Mouse (Mus musculus) MEL (cell line): ENCODE results near the gene Prrg2.

ENCODE experiments used
- BHLHE40 ChIP-seq: IDR thresholded peaks from 2 replicates; pipeline ENCODE4 v1.6.1; 2012; ENCODE audit warnings: low read depth, mild to moderate bottlenecking, inconsistent platforms, low read length, improper control_type of control experiment, borderline replicate concordance
- CHD2 ChIP-seq: IDR thresholded peaks from 2 replicates; pipeline ENCODE4 v1.6.1; 2011; ENCODE audit warnings: low read length, improper control_type of control experiment
- CTCF ChIP-seq, 3 experiments: IDR thresholded peaks in 2 of 3; conservative IDR thresholded peaks in 1 of 3; 2 replicates each; pipeline ENCODE4 v1.5.1; 2011 to 2012; ENCODE audit warnings: low read length in 3 of 3, low read depth in 2 of 3, mild to moderate bottlenecking in 2 of 3, improper control_type of control experiment in 1 of 3, inconsistent platforms in 1 of 3, mixed read lengths in 1 of 3, moderate library complexity in 1 of 3; ENCODE audit not compliant: control insufficient read depth in 1 of 3, insufficient read depth in 1 of 3, poor library complexity in 1 of 3, severe bottlenecking in 1 of 3
- ELF1 ChIP-seq: IDR thresholded peaks from 2 replicates; pipeline ENCODE4 v1.6.1; 2014; ENCODE audit warnings: low read depth, mild to moderate bottlenecking, inconsistent platforms, low read length, improper control_type of control experiment, moderate library complexity
- EP300 ChIP-seq, 2 experiments: IDR thresholded peaks; 2 replicates each; pipeline ENCODE4 v1.6.1; 2011; ENCODE audit warnings: improper control_type of control experiment in 2 of 2, low read length in 2 of 2, low read depth in 1 of 2, mild to moderate bottlenecking in 1 of 2
- JUND ChIP-seq: IDR thresholded peaks from 2 replicates; pipeline ENCODE4 v1.6.1; 2011; ENCODE audit warnings: low read depth, mild to moderate bottlenecking, improper control_type of control experiment, low read length
- MAFK ChIP-seq: IDR thresholded peaks from 2 replicates; pipeline ENCODE4 v1.6.1; 2011; ENCODE audit warnings: low read depth, mild to moderate bottlenecking, low read length, improper control_type of control experiment, borderline replicate concordance
- MAX ChIP-seq: IDR thresholded peaks from 2 replicates; pipeline ENCODE4 v1.6.1; 2011; ENCODE audit warnings: low read length, improper control_type of control experiment
- MXI1 ChIP-seq: IDR thresholded peaks from 2 replicates; pipeline ENCODE4 v1.6.1; 2011; ENCODE audit warnings: mild to moderate bottlenecking, low read depth, low read length, improper control_type of control experiment
- POLR2A ChIP-seq, 2 experiments: IDR thresholded peaks; 2 replicates each; pipeline ENCODE4 v1.6.1; 2011 to 2012; ENCODE audit warnings: low read length in 2 of 2, mild to moderate bottlenecking in 2 of 2, control low read depth in 1 of 2, improper control_type of control experiment in 1 of 2, low read depth in 1 of 2, moderate library complexity in 1 of 2; ENCODE audit not compliant: control insufficient read depth in 1 of 2, insufficient read depth in 1 of 2, poor library complexity in 1 of 2
- POLR2AphosphoS5 ChIP-seq: IDR thresholded peaks from 2 replicates; pipeline ENCODE4 v1.6.1; 2012; ENCODE audit warnings: low read depth, borderline replicate concordance, mild to moderate bottlenecking, inconsistent platforms, low read length, moderate library complexity, mixed read lengths
- TCF12 ChIP-seq: IDR thresholded peaks from 2 replicates; pipeline ENCODE4 v1.6.1; 2014; ENCODE audit warnings: low read depth, mild to moderate bottlenecking, inconsistent platforms, low read length, improper control_type of control experiment, moderate library complexity
- ZC3H11A ChIP-seq: IDR thresholded peaks from 2 replicates; pipeline ENCODE4 v1.6.1; 2012; ENCODE audit warnings: low read depth, mild to moderate bottlenecking, inconsistent platforms, low read length, improper control_type of control experiment
- ZNF384 ChIP-seq: IDR thresholded peaks from 2 replicates; pipeline ENCODE4 v1.6.1; 2012; ENCODE audit warnings: low read depth, mild to moderate bottlenecking, inconsistent platforms, low read length, improper control_type of control experiment

DNA sequence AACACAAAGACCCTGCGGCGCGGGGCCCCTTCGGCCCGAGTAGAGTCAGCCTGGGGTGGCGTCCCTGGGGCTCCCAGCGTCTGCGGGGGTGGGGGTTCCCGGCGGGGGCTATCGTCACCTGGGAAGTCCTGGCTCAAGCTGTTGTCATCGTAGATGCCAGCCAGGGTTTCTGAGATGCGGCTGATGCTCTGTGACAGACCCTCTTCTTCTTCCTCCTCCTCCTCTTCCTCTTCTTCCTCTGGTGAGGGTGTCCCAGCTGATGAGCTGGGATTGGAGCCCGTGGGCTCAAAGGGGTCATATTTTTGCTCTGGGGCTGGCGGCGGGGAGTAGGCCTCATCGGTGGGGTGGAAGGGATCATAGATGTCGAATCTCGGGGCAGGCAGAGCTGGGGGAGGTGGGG lies 54.1 kb downstream of the Prrg2 start:
- no peak for TF ChIP-seq EP300 (IDR thresholded peaks at IDR 0.05; ENCODE audit: low read depth in 1 of 2, low read length in 2 of 2)
- TF ChIP-seq POLR2A (IDR thresholded peaks at IDR 0.05; ENCODE audit: control insufficient read depth in 1 of 2, insufficient read depth in 1 of 2, low read depth in 1 of 2, low read length in 2 of 2, poor library complexity in 1 of 2), result no peak
- TF ChIP-seq JUND, result no peak
- no peak for TF ChIP-seq TCF12
- no peak for TF ChIP-seq MAX
- TF ChIP-seq ZNF384, result no peak
- TF ChIP-seq BHLHE40, result no peak
- no peak for TF ChIP-seq ELF1
- no peak for TF ChIP-seq CHD2
- TF ChIP-seq ZC3H11A, result no peak
- no peak for TF ChIP-seq POLR2AphosphoS5
- no peak for TF ChIP-seq MAFK
- no peak for TF ChIP-seq MXI1
- TF ChIP-seq CTCF (IDR thresholded peaks at IDR 0.05 in 2 of 3, conservative IDR thresholded peaks at IDR 0.05 in 1 of 3; ENCODE audit: control insufficient read depth in 1 of 3, insufficient read depth in 1 of 3, low read depth in 2 of 3, low read length in 3 of 3, poor library complexity in 1 of 3, severe bottlenecking in 1 of 3), result no peak
